16 mouse cellular contexts compared by ENCODE assay signal in the genomic region with DNA sequence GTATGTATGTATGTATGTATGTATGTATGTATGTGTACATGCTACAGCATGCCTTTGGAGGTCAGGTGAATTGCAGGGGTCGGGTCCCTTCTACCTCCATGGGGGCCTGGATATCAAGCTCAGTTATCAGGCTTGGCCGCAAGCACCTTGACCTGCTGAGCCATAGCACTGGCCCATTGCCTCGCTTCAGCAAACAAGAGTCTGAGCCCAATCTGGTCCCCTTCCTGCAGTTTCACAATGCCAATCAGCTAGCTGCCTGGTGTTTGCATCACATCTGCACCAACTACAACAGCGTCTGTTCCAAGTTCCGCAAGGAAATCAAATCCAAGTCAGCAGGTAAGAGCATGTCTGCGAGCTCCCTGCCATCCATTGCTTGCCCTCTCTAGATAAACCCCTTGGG.
"Had no signal": no experiment of that assay in that cellular context is flagged by ENCODE, and none has a peak within 500 bp of the region (broad histone marks: within the 10 kb centered on the region; RNA-seq: fewer than 3 reads in every experiment).

No protein-coding gene starts in this region.

- H3K9ac ChIP-seq: lung, embryonic 15.5 days; midbrain, embryonic 13.5 days; midbrain, embryonic 15.5 days; neural tube, embryonic 12.5 days; stomach, embryonic 15.5 days had no signal

- ATAC-seq: lung, postnatal 0 days; midbrain, embryonic 13.5 days; midbrain, embryonic 15.5 days had no signal

- H3K9me3 ChIP-seq: lung, embryonic 15.5 days; midbrain, embryonic 13.5 days; midbrain, embryonic 15.5 days; neural tube, embryonic 12.5 days; stomach, embryonic 15.5 days had no signal

- H3K36me3 ChIP-seq: midbrain, embryonic 15.5 days had no signal

- H3K4me1 ChIP-seq: lung, embryonic 15.5 days; midbrain, embryonic 13.5 days; midbrain, embryonic 15.5 days; neural tube, embryonic 12.5 days; stomach, embryonic 15.5 days had no signal

- H3K27ac ChIP-seq: lung, embryonic 15.5 days; macrophage; midbrain, embryonic 13.5 days; midbrain, embryonic 15.5 days; neural tube, embryonic 12.5 days; stomach, embryonic 15.5 days; stomach, postnatal 0 days had no signal

- H3K4me3 ChIP-seq: lung, embryonic 15.5 days; megakaryocyte, embryonic 14.5 days; midbrain, embryonic 13.5 days; midbrain, embryonic 15.5 days; neural tube, embryonic 12.5 days; stomach, embryonic 15.5 days had no signal

- DNase-seq: lung, adult 2 months; lung, postnatal 14 days; lung, postnatal 36 days; right cerebral cortex, postnatal 14 days; thymus, adult 2 months; thymus, postnatal 25 days; thymus, postnatal 4 days had no signal

- H3K4me2 ChIP-seq: lung, embryonic 15.5 days; midbrain, embryonic 13.5 days; midbrain, embryonic 15.5 days; neural tube, embryonic 12.5 days; stomach, embryonic 15.5 days had no signal

- H3K27me3 ChIP-seq: lung, embryonic 15.5 days; midbrain, embryonic 13.5 days; midbrain, embryonic 15.5 days; neural tube, embryonic 12.5 days; stomach, embryonic 15.5 days had no signal
